Mouse (Mus musculus) brain, embryonic 14.5 days (tissue): ENCODE data around the gene Tmco2.

Experiments
- CTCF ChIP-seq: fragments of 200-500 bp; IDR thresholded peaks from 2 replicates; pipeline ENCODE4 v1.5.1; 2012; ENCODE audit warnings: inconsistent platforms, mild to moderate bottlenecking, moderate library complexity, borderline replicate concordance; ENCODE audit not compliant: insufficient read depth, insufficient read length; ENCODE audit errors: extremely low read depth
- POLR2A ChIP-seq: fragments of 200-500 bp; IDR thresholded peaks from 2 replicates; pipeline ENCODE4 v1.6.1; 2012; ENCODE audit warnings: mild to moderate bottlenecking, inconsistent platforms, borderline replicate concordance; ENCODE audit not compliant: poor library complexity, insufficient read depth, insufficient read length, severe bottlenecking; ENCODE audit errors: extremely low read depth

DNA sequence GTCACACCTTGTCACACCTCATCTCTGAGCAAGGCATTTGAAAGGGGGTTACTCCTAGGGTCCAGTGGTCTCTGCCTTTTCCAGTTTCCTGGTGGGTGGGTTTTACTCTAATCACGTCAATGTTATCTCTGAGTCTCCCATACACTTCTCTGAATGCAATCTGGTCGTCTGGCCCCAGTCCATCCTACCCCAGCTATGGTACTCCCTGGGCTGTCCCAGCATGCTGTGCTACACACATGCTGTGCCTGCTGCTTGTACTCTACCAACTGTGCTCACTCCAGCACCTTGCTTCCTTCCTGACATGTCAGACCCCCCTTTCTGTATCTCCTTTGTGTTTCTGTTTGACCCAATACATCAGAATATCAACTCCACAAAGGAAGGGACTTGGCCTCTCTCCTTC is 52.0 kb downstream of the Tmco2 start:
- TF ChIP-seq CTCF (no peak), POLR2A (no peak)
